Mouse (Mus musculus): ENCODE measurements around the gene BC052040. TPM values are rescaled to one million over a fixed set of nuclear protein-coding genes. Genes with fewer than 3 reads are reported as not detected.

Gene BC052040
- polyA plus RNA-seq, 1 experiment: 8.5 TPM

DNA sequence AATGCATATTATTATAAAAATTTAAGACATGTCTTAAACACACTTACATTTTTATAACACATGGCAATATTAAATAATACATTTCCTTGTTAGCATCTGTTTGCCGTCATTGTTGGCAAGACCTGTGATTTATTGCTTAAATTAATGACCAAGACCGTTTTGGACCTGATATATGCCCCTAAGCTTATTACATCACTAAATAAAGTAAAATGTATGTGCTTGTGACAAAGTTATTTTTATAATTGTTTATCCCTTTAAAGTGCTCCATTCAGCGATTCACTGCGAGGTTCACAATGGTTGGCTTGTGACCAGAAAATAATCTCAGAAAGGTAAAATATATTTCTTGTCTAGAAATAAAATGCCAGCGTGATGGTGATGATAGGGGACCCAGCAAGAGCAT is 16.8 kb downstream of the BC052040 start:
- Histone ChIP-seq H3K27ac (ENCODE audit: insufficient read depth, low read length) (no peak overlapping the region), H3K4me1 (ENCODE audit: control insufficient read depth, insufficient read depth, low read length) (no peaks in the 10 kb centered on the region), H3K4me3 (ENCODE audit: insufficient read depth, low read length) (no peak overlapping the region)
- TF ChIP-seq CTCF (IDR thresholded peaks at IDR 0.05; ENCODE audit: borderline replicate concordance, insufficient read depth, low read length) (no peak), POLR2A (IDR thresholded peaks at IDR 0.05; ENCODE audit: low read depth, low read length) (no peak)

DNA sequence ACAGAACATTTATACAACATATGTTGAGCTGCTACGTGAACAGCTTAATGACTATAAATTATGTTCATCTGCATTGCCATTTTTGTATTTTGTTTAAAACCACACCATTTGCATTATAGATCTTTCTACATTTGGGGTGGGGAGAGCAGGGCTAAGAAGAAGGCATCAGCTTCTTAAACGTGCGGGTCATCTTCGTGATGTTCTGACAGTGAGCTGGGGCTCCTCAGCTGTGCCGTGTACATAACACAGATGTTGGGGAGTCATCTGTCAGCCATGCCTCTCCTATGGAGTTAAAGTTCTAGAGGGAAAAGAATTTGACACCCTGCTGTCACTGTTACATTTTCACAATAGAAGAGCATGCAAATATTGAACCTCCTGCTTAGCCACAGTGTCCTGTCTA is 19.2 kb downstream of the BC052040 start:
- TF ChIP-seq CTCF (IDR thresholded peaks at IDR 0.05; ENCODE audit: borderline replicate concordance, insufficient read depth, low read length): no peak
- TF ChIP-seq POLR2A (IDR thresholded peaks at IDR 0.05; ENCODE audit: low read depth, low read length): no peak
- no peak overlapping the region for H3K4me3 ChIP-seq (ENCODE audit: insufficient read depth, low read length)
- no peaks in the 10 kb centered on the region for H3K4me1 ChIP-seq (ENCODE audit: control insufficient read depth, insufficient read depth, low read length)
- no peak overlapping the region for H3K27ac ChIP-seq (ENCODE audit: insufficient read depth, low read length)

DNA sequence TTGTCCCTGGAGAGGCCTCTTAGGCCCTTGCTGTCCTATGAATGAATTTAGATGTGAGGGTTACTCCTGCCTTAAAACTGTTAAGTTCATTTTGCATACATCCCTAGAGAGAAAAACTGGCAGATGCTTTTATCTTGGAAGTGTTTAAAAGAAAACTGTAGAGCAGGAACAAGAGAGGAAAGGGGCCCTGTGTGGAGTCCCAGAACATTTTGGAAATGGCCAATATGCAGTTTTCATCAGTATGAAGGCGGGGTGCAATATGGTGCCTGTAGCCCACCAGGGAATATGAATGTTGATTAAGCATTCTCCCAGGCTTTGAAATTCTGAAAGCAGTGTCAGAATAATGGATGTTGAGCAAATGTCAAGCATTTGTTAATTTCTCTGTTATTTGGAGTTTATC is 19.8 kb downstream of the BC052040 start:
- no peak for TF ChIP-seq CTCF (IDR thresholded peaks at IDR 0.05; ENCODE audit: borderline replicate concordance, insufficient read depth, low read length)
- TF ChIP-seq POLR2A (IDR thresholded peaks at IDR 0.05; ENCODE audit: low read depth, low read length): no peak
- no peak overlapping the region for H3K4me3 ChIP-seq (ENCODE audit: insufficient read depth, low read length)
- no peak overlapping the region for H3K27ac ChIP-seq (ENCODE audit: insufficient read depth, low read length)
- H3K4me1 ChIP-seq (ENCODE audit: control insufficient read depth, insufficient read depth, low read length): no peaks in the 10 kb centered on the region

DNA sequence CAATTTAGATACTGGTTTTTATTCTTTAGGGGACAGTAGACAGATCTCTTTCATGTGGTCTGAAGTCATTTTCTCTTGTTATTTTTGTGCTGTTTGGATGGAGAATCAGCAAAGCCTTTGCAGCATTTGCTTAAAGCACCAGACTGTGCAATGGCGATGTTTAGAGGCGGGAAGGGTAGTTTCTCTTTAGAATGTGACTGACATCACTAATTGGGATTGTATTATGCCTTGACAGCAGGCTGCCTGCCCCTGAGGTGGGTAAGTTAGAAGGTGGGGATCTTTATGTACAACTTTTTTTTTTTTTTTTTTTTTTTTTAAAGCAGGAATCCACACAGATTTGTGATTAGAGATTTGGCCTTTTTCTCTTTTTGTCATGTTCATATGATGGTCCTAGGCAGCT is 20.6 kb downstream of the BC052040 start:
- TF ChIP-seq POLR2A (IDR thresholded peaks at IDR 0.05; ENCODE audit: low read depth, low read length) (no peak), CTCF (IDR thresholded peaks at IDR 0.05; ENCODE audit: borderline replicate concordance, insufficient read depth, low read length) (no peak)
- Histone ChIP-seq H3K27ac (ENCODE audit: insufficient read depth, low read length) (no peak overlapping the region), H3K4me1 (ENCODE audit: control insufficient read depth, insufficient read depth, low read length) (no peaks in the 10 kb centered on the region), H3K4me3 (ENCODE audit: insufficient read depth, low read length) (no peak overlapping the region)

DNA sequence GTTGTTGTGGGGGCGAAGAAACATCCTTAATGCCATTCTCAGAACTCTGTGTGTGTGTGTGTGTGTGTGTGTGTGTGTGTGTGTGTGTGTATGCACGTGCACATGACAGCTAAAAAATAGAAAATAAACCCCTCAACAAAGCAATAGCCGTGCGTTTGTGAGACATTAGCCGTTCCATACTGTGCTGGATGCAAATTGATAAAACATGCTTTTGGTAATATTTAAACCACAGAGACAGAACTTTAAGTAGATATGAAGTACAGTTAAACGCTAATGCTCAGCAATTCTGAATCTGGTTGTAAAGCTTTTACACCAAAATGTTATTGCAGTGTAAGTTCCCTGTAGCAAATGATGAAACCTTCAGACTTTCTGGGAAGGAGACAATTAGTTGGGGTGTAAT is 22.6 kb downstream of the BC052040 start:
- TF ChIP-seq POLR2A (IDR thresholded peaks at IDR 0.05; ENCODE audit: low read depth, low read length) (no peak), CTCF (IDR thresholded peaks at IDR 0.05; ENCODE audit: borderline replicate concordance, insufficient read depth, low read length) (no peak)
- H3K4me1 ChIP-seq (ENCODE audit: control insufficient read depth, insufficient read depth, low read length): no peaks in the 10 kb centered on the region
- H3K4me3 ChIP-seq (ENCODE audit: insufficient read depth, low read length): no peak overlapping the region
- no peak overlapping the region for H3K27ac ChIP-seq (ENCODE audit: insufficient read depth, low read length)

DNA sequence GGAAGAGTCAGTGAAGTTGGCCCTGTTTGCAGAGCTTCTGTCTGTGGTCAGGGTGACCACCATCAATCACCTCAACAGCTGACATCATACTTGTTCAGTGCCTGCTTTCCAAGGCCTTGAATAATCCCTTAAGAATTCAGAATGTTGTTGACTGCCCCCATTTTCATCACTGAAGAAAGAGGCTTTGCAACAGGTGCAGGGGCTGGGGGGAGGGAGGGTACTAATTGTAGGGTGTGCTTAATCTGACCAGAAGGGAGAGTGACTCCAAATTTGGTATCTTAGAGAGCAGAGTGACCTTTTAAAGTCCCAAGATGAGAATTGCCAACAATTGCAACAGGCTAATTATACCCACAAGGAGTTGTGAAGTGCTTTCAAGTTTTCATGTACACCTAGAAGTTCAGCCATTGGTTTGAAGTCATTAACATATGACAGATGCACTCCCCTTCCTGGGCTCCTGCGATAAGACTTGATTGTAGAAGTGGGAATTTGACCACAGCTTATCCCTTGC is 24.4 kb downstream of the BC052040 start:
- H3K27ac ChIP-seq (ENCODE audit: insufficient read depth, low read length): no peak overlapping the region

DNA sequence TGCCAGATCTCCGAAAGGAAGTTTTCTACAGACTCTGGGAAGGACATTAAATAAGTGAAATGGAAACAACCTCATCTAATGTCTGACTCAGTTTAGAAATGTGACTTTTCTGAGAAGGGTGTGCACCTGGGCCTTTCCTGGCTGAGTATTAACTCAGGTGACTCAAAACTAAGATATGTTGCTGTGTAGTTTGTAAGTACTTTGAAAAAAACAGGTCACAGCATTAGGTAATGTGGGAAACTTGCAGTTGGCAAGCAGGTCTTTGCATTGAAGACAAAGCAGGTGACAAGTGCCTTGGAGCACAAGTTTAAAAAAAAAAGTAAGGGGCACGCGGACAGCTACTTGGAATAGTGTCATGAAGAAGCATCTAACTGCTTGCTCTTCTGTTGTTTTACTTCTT is 27.5 kb downstream of the BC052040 start:
- H3K27ac ChIP-seq (ENCODE audit: insufficient read depth, low read length): no peak overlapping the region
- H3K4me1 ChIP-seq (ENCODE audit: control insufficient read depth, insufficient read depth, low read length): no peaks in the 10 kb centered on the region
- H3K4me3 ChIP-seq (ENCODE audit: insufficient read depth, low read length): no peak overlapping the region
- TF ChIP-seq POLR2A (IDR thresholded peaks at IDR 0.05; ENCODE audit: low read depth, low read length): no peak
- TF ChIP-seq CTCF (IDR thresholded peaks at IDR 0.05; ENCODE audit: borderline replicate concordance, insufficient read depth, low read length): no peak

More for the DNA sequence above, 24.4 kb downstream of the BC052040 start:
- Histone ChIP-seq H3K4me3 (ENCODE audit: insufficient read depth, low read length) (no peak overlapping the region), H3K4me1 (ENCODE audit: control insufficient read depth, insufficient read depth, low read length) (no peaks in the 10 kb centered on the region)
- no peak for TF ChIP-seq POLR2A (IDR thresholded peaks at IDR 0.05; ENCODE audit: low read depth, low read length)
- TF ChIP-seq CTCF (IDR thresholded peaks at IDR 0.05; ENCODE audit: borderline replicate concordance, insufficient read depth, low read length): no peak

DNA sequence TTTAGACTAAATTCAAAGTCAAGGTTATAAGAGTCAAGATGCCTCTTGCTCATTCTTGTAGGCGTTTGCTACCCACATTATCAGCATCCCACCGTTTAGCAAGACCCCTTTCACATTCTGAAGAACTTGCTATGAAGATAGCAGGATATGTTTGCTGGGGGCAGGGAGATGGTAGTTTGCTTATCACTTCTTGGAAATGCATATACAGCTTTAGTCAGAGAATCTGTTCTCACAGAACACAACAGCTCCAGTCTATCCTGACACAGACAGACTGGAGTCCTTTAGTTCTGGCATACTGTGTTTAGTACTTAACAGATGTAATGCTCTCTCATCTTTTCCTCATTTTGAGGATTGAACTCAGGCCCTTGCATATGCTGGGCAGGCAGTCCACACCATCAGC is 28.6 kb downstream of the BC052040 start:
- Histone ChIP-seq H3K4me3 (ENCODE audit: insufficient read depth, low read length) (no peak overlapping the region), H3K4me1 (ENCODE audit: control insufficient read depth, insufficient read depth, low read length) (no peaks in the 10 kb centered on the region), H3K27ac (ENCODE audit: insufficient read depth, low read length) (no peak overlapping the region)
- TF ChIP-seq POLR2A (IDR thresholded peaks at IDR 0.05; ENCODE audit: low read depth, low read length) (no peak), CTCF (IDR thresholded peaks at IDR 0.05; ENCODE audit: borderline replicate concordance, insufficient read depth, low read length) (no peak)

DNA sequence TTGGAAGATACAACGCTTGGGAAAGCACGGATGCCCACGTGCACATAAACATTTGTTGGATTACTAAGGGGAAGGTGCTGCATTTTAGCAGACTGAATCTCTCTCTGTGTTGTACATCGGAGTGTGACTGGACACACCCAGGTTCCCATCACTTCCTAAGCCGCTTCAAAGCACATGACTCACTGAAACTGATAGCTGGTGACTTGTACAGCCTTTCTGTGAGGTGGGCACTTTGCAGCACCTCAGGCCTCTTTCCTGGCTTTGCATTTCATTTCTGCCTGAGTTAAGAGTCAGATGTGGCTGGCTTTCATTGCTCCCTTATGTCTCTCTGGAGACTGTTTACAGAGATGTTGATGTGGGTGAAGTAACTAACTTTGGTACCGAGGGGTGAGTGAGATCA is 29.0 kb downstream of the BC052040 start:
- Histone ChIP-seq H3K4me3 (ENCODE audit: insufficient read depth, low read length) (no peak overlapping the region), H3K27ac (ENCODE audit: insufficient read depth, low read length) (no peak overlapping the region), H3K4me1 (ENCODE audit: control insufficient read depth, insufficient read depth, low read length) (no peaks in the 10 kb centered on the region)
- TF ChIP-seq POLR2A (IDR thresholded peaks at IDR 0.05; ENCODE audit: low read depth, low read length) (no peak), CTCF (IDR thresholded peaks at IDR 0.05; ENCODE audit: borderline replicate concordance, insufficient read depth, low read length) (no peak)

DNA sequence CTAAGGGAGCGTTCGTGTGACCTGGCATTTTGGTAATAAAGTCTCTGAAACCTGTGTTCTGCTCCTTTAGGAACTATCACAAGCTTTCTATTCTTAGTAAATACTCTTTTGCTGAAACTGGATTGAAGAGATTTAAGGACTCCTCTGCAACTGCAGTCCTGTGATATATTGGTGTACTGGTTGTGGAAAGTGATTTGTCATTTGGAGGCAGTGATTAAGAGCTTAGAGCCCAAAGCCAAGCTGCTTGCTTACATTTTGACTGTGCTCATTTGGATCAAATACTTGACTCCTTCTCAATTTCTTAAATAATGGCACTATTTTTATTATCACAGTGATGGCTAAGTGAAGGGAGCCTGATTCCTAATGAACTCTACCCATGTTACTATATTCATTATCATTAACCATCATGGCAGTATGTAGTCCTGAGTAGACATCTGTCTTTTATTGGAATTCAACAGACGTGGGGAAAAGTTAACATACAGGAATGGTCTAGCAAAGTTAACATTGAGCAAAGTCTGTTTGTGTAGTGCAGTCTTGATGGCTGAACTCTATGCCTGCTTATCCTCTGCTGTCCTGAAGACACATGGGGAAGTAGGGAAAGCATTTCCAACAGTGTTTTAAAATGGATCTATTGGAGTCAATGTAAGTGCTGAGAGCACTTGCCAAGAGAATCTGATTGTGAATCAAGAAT is 32.5 kb downstream of the BC052040 start:
- Histone ChIP-seq H3K4me3 (ENCODE audit: insufficient read depth, low read length) (no peak overlapping the region), H3K27ac (ENCODE audit: insufficient read depth, low read length) (no peak overlapping the region)
- TF ChIP-seq POLR2A (IDR thresholded peaks at IDR 0.05; ENCODE audit: low read depth, low read length): no peak
- TF ChIP-seq CTCF (IDR thresholded peaks at IDR 0.05; ENCODE audit: borderline replicate concordance, insufficient read depth, low read length): no peak

More for the DNA sequence above, 32.5 kb downstream of the BC052040 start:
- H3K4me1 ChIP-seq (ENCODE audit: control insufficient read depth, insufficient read depth, low read length): no peaks in the 10 kb centered on the region

Measured in embryonic fibroblast, embryonic 13.5 days (primary cell).